Mouse (Mus musculus): Measurements from ENCODE around the gene Adgrg5.

DNA sequence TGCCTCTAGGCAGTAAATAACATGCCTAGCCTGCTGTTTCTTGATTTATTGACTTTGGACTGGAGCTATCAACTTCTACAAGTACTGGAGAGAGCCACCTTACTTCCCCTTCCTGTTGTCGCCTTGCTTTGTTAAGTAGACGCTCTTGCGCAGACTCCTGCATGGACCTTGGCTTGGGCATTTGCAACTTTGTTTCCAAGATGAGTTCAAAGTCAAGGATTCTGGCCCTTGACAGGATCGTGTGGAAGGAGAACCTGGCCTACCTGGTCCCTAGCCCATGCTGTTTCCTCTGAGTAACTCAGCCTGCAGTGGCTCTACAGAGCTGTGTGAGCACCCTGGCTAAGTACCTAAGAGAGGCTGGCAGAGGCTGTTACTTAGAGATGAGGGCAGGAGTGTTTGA is 43.6 kb downstream of the Adgrg5 start:
- TF ChIP-seq POLR2A (IDR thresholded peaks at IDR 0.05; ENCODE audit: control insufficient read depth, extremely low read depth, insufficient read depth, low read length, poor library complexity) = no peak
- TF ChIP-seq CTCF (IDR thresholded peaks at IDR 0.05; ENCODE audit: borderline replicate concordance, control insufficient read depth, extremely low read depth, insufficient read depth, low read length, poor library complexity) = no peak

Measured in thymus, adult 2 months (tissue).